ENCODE assay signal across 8 mouse cellular contexts in the genomic region with DNA sequence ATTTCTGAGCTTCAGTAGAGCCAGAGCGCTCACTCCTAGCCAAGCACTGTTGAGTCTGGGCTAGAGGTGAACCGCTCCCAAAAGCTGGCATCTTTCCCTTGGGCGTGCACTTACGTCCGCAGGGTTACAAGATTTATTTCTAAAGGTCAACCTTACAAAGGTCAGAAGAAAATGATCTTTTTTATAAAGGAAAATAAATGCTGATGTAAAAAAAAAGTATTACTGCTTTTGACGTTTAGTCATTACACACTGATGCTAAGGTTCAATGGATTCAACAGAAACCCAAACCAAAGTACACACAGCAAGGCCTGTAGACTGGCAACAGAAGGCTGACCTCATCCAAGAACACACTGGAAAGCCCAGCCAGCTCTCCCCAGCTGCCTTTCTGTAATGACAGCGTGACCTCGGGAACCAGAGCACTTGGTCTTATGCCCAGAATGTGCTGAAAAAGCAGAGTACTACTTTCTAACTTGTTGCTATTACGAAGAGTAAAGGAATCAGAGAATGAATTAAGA. TPM values are rescaled to one million over a fixed set of nuclear protein-coding genes. Genes with fewer than 3 reads are reported as not detected.
A peak's percentile ranks its signal among the peaks of the same experiment; 100 is the strongest.
DNase-seq lines count a peak whose midpoint lies in the region; ATAC-seq lines count a peak whose summit lies in the region.

No protein-coding gene starts in this region.

- H3K27me3 ChIP-seq in limb, embryonic 13.5 days: no peaks in the 10 kb centered on the region
- H3K27me3 ChIP-seq in limb, embryonic 10.5 days (ENCODE audit: low read depth, poor library complexity, severe bottlenecking): no peaks in the 10 kb centered on the region
- H3K27me3 ChIP-seq in kidney, embryonic 14.5 days (ENCODE audit: control insufficient read depth, insufficient read depth, low read length): no peaks in the 10 kb centered on the region
- no peaks in the 10 kb centered on the region for H3K27me3 ChIP-seq in lung, embryonic 16.5 days (ENCODE audit: control insufficient read depth, insufficient read depth, low read depth, low read length)

- peak overlapping the region; percentile 44 for H3K27ac ChIP-seq in limb, embryonic 13.5 days
- H3K27ac ChIP-seq in limb, embryonic 10.5 days: no peak overlapping the region
- peak overlapping the region; percentile 51; the same call in 1 of the 2 replicates for H3K27ac ChIP-seq in kidney, embryonic 14.5 days (ENCODE audit: low read depth, low read length)
- H3K27ac ChIP-seq in lung, embryonic 16.5 days (ENCODE audit: low read length): peak overlapping the region; percentile 72

- H3K4me2 ChIP-seq in limb, embryonic 13.5 days (replicated peaks): no peak overlapping the region
- no peak overlapping the region for H3K4me2 ChIP-seq in kidney, embryonic 14.5 days (replicated peaks; ENCODE audit: low read depth, low read length)
- H3K4me2 ChIP-seq in lung, embryonic 16.5 days (ENCODE audit: low read depth, low read length): no peak overlapping the region

- H3K9ac ChIP-seq in limb, embryonic 13.5 days: no peak overlapping the region
- H3K9ac ChIP-seq in kidney, embryonic 14.5 days (ENCODE audit: low read depth, low read length): no peak overlapping the region
- H3K9ac ChIP-seq in lung, embryonic 16.5 days (ENCODE audit: low read length): no peak overlapping the region

- peak; percentile 85 for ATAC-seq in limb, embryonic 13.5 days (ENCODE audit: low FRiP score, low read depth)
- ATAC-seq in kidney, embryonic 14.5 days (ENCODE audit: low FRiP score, low TSS enrichment): peak; percentile 91
- peak; percentile 96 for ATAC-seq in lung, embryonic 16.5 days (ENCODE audit: low read depth)
- ATAC-seq in erythroblast, adult 5-6 weeks (replicated peaks; ENCODE audit: low FRiP score, poor library complexity, severe bottlenecking): no peak

- no peak overlapping the region for H3K4me3 ChIP-seq in limb, embryonic 13.5 days
- no peak overlapping the region for H3K4me3 ChIP-seq in limb, embryonic 10.5 days
- no peak overlapping the region for H3K4me3 ChIP-seq in kidney, embryonic 14.5 days (ENCODE audit: low read length)
- no peak overlapping the region for H3K4me3 ChIP-seq in lung, embryonic 16.5 days (ENCODE audit: low read length)

- 67% methylated on average over 9 of the region's 9 CpGs for WGBS in limb, embryonic 13.5 days
- 90% methylated on average over 9 of the region's 9 CpGs for WGBS in limb, embryonic 10.5 days
- WGBS in kidney, embryonic 14.5 days: 40% methylated on average over 9 of the region's 9 CpGs
- 46% methylated on average over 9 of the region's 9 CpGs for WGBS in lung, embryonic 16.5 days

- no peaks in the 10 kb centered on the region for H3K9me3 ChIP-seq in limb, embryonic 13.5 days
- no peaks in the 10 kb centered on the region for H3K9me3 ChIP-seq in limb, embryonic 10.5 days (replicated peaks)
- no peaks in the 10 kb centered on the region for H3K9me3 ChIP-seq in kidney, embryonic 14.5 days (ENCODE audit: control insufficient read depth, low read length)
- no peaks in the 10 kb centered on the region for H3K9me3 ChIP-seq in lung, embryonic 16.5 days (ENCODE audit: control insufficient read depth, low read length)

- H3K36me3 ChIP-seq in limb, embryonic 13.5 days: peaks cover 47% of the 10 kb centered on the region
- H3K36me3 ChIP-seq in limb, embryonic 10.5 days: peaks cover 73% of the 10 kb centered on the region
- peaks cover 20% of the 10 kb centered on the region for H3K36me3 ChIP-seq in kidney, embryonic 14.5 days (ENCODE audit: control insufficient read depth, insufficient read depth, low read length)
- peaks cover 11% of the 10 kb centered on the region for H3K36me3 ChIP-seq in lung, embryonic 16.5 days (ENCODE audit: control insufficient read depth, insufficient read depth, low read length)

- 0 out of 2 replicates have a peak, but pooled peaks cover 9% of the 10 kb centered on the region for H3K4me1 ChIP-seq in limb, embryonic 13.5 days
- no peaks in the 10 kb centered on the region for H3K4me1 ChIP-seq in limb, embryonic 10.5 days
- H3K4me1 ChIP-seq in kidney, embryonic 14.5 days (ENCODE audit: control insufficient read depth, insufficient read depth, low read length): no peaks in the 10 kb centered on the region
- peaks cover 5% of the 10 kb centered on the region; the same call in 1 of the 2 replicates for H3K4me1 ChIP-seq in lung, embryonic 16.5 days (replicated peaks; ENCODE audit: control insufficient read depth, insufficient read depth, low read length)

- no peak for DNase-seq in limb, embryonic 10.5 days (ENCODE audit: low spot score)
- peak; percentile 87 to 89 for DNase-seq in adrenal gland, postnatal 36 days
- DNase-seq in gonadal fat pad, adult 2 months (ENCODE audit: low read depth): peak; percentile 83
- no peak for DNase-seq in spleen, postnatal 14 days (ENCODE audit: low spot score in 2 of 2)

RNA-seq across cellular contexts. Expression of a gene that starts 33.4 kb away (rescaled TPM):
- polyA plus RNA-seq in limb, embryonic 13.5 days (2015; fragmentation: Nextera tagmentation; extraction: Ambion mirVana): 207 and 225 TPM in 2 replicates
- polyA plus RNA-seq in limb, embryonic 10.5 days (2016; fragmentation: Nextera tagmentation; extraction: Ambion mirVana): 179 and 195 TPM in 2 replicates
- 100 to 1,000 TPM; 188 to 212 TPM for total RNA-seq in adrenal gland, postnatal 36 days (2021)
- polyA plus RNA-seq in gonadal fat pad, adult 2 months (2012; rRNA removed): 26.2 and 36.6 TPM in 2 replicates
- polyA plus RNA-seq in kidney, embryonic 14.5 days (2014; fragmentation: Nextera tagmentation; extraction: Ambion mirVana): 157 and 158 TPM in 2 replicates
- polyA plus RNA-seq in lung, embryonic 16.5 days (2015; fragmentation: Nextera tagmentation; extraction: Ambion mirVana): 196 and 197 TPM in 2 replicates
- total RNA-seq in erythroblast, adult 5-6 weeks (2015; ENCODE audit: low replicate concordance): 31.7 TPM in 1 of 2 replicates, not detected in the other
- total RNA-seq in erythroblast, adult 5-6 weeks (2017; ENCODE audit: low replicate concordance): 3.2 and 11.5 TPM in 2 replicates

RNA-seq across cellular contexts. Expression of a gene that starts 56.9 kb away (rescaled TPM):
- 32.9 and 33.5 TPM in 2 replicates for polyA plus RNA-seq in limb, embryonic 13.5 days (2015; fragmentation: Nextera tagmentation; extraction: Ambion mirVana)
- 21.9 and 26.4 TPM in 2 replicates for polyA plus RNA-seq in limb, embryonic 10.5 days (2016; fragmentation: Nextera tagmentation; extraction: Ambion mirVana)
- total RNA-seq in adrenal gland, postnatal 36 days (2021): 10 to 100 TPM; 34.6 to 40.1 TPM
- polyA plus RNA-seq in gonadal fat pad, adult 2 months (2012; rRNA removed): 16.2 and 17.0 TPM in 2 replicates
- polyA plus RNA-seq in kidney, embryonic 14.5 days (2014; fragmentation: Nextera tagmentation; extraction: Ambion mirVana): 18.2 and 33.5 TPM in 2 replicates
- 22.4 and 22.6 TPM in 2 replicates for polyA plus RNA-seq in lung, embryonic 16.5 days (2015; fragmentation: Nextera tagmentation; extraction: Ambion mirVana)
- 19.9 and 54.4 TPM in 2 replicates for total RNA-seq in erythroblast, adult 5-6 weeks (2015; ENCODE audit: low replicate concordance)
- 15.8 and 18.3 TPM in 2 replicates for total RNA-seq in erythroblast, adult 5-6 weeks (2017; ENCODE audit: low replicate concordance)

Comparison
In these comparisons a context has a peak if more than half of its experiments do, and no peak if none do; other contexts are left out.
1. DNase-seq: peak in adrenal gland, postnatal 36 days (2 of 2) and gonadal fat pad, adult 2 months (single experiment); none in limb, embryonic 10.5 days (single experiment) and spleen, postnatal 14 days (0 of 2).